Comparison of ENCODE assay signal across 28 mouse cellular contexts in the genomic region with DNA sequence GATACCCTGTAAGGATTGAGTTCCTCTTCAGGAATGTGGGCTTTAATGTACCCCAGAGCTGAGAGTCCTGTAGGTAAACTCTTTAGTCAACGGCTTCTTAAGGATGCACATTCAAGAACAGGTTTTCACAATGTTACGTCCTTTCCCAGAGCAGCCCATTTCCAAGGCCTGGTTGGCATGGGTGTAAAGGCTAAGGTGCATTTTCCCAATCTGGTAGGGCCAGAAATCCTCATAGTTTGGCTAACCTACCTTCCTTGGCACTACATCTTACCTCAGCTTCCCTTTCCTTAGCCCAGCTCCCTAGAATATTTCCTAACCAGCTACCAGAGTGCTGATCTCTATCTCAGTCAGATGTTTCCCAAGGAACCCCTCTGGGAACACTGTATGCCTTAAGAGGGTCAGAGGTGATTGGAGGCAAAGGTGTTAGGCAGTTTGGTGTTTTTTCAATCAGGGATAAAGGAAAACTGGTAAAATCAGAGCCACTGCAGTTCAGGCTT. TPM values are rescaled to one million over a fixed set of nuclear protein-coding genes. Genes with fewer than 3 reads are reported as not detected.
DNase-seq lines count a peak whose midpoint lies in the region; TF ChIP-seq lines count a peak whose summit lies in the region.
"Had no signal": no experiment of that assay in that cellular context is flagged by ENCODE, and none has a peak within 500 bp of the region (broad histone marks: within the 10 kb centered on the region; RNA-seq: fewer than 3 reads in every experiment).

No protein-coding gene starts in this region.

- H3K36me3 ChIP-seq in MEL (ENCODE audit: control insufficient read depth in 1 of 2, insufficient read depth in 2 of 2, low read length in 2 of 2): peaks cover 0 to under 1% of the 10 kb centered on the region in 2 experiments; a peak in 1 of 4 replicates
- H3K36me3 ChIP-seq: embryonic facial prominence, embryonic 12.5 days; forebrain, embryonic 12.5 days; heart, embryonic 15.5 days; hindbrain, embryonic 15.5 days had no signal

- no peak overlapping the region for H3K9ac ChIP-seq in MEL (ENCODE audit: control insufficient read depth, low read depth, low read length, poor library complexity, severe bottlenecking)
- H3K9ac ChIP-seq: embryonic facial prominence, embryonic 12.5 days; embryonic facial prominence, embryonic 15.5 days; forebrain, embryonic 12.5 days; forebrain, embryonic 15.5 days; heart, embryonic 12.5 days; heart, embryonic 15.5 days; hindbrain, embryonic 15.5 days had no signal

- no peaks in the 10 kb centered on the region for H3K27me3 ChIP-seq in MEL (ENCODE audit: control insufficient read depth in 1 of 2, insufficient read depth in 2 of 2, low read length in 2 of 2)
- H3K27me3 ChIP-seq: embryonic facial prominence, embryonic 12.5 days; embryonic facial prominence, embryonic 15.5 days; forebrain, embryonic 12.5 days; forebrain, embryonic 15.5 days; heart, embryonic 12.5 days; heart, embryonic 15.5 days; hindbrain, embryonic 15.5 days had no signal

- no peak for TF ChIP-seq POLR2A in MEL (IDR thresholded peaks at IDR 0.05; ENCODE audit: control insufficient read depth in 1 of 2, insufficient read depth in 1 of 2, low read depth in 1 of 2, low read length in 2 of 2, poor library complexity in 1 of 2)

- no peak overlapping the region for H3K27ac ChIP-seq in MEL (ENCODE audit: control insufficient read depth, low read depth, low read length)
- H3K27ac ChIP-seq: embryonic facial prominence, embryonic 12.5 days; embryonic facial prominence, embryonic 15.5 days; forebrain, embryonic 12.5 days; forebrain, embryonic 15.5 days; gastrocnemius, adult 2 months; heart, embryonic 15.5 days; hindbrain, embryonic 15.5 days had no signal

- H3K4me1 ChIP-seq in MEL (ENCODE audit: control insufficient read depth in 1 of 2, insufficient read depth in 2 of 2, low read length in 2 of 2): no peaks in the 10 kb centered on the region
- H3K4me1 ChIP-seq: embryonic facial prominence, embryonic 12.5 days; embryonic facial prominence, embryonic 15.5 days; forebrain, embryonic 12.5 days; forebrain, embryonic 15.5 days; heart, embryonic 15.5 days; hindbrain, embryonic 15.5 days had no signal

- TF ChIP-seq RAD21 in MEL (IDR thresholded peaks at IDR 0.05; ENCODE audit: low read depth, low read length): no peak

- TF ChIP-seq EP300 in MEL (IDR thresholded peaks at IDR 0.05; ENCODE audit: low read depth in 1 of 2, low read length in 2 of 2): no peak

- no peaks in the 10 kb centered on the region for H3K79me2 ChIP-seq in MEL (ENCODE audit: control insufficient read depth, insufficient read depth, low read length, poor library complexity)

- no peak overlapping the region for H3K4me3 ChIP-seq in MEL (ENCODE audit: control insufficient read depth in 1 of 2, insufficient read depth in 1 of 2, low read depth in 2 of 2, low read length in 2 of 2)
- H3K4me3 ChIP-seq: embryonic facial prominence, embryonic 12.5 days; embryonic facial prominence, embryonic 15.5 days; forebrain, embryonic 12.5 days; forebrain, embryonic 15.5 days; gastrocnemius, adult 2 months; heart, embryonic 12.5 days; heart, embryonic 15.5 days; hindbrain, embryonic 15.5 days had no signal

- H3K9me3 ChIP-seq in MEL (replicated peaks; ENCODE audit: insufficient read depth, low read length): no peaks in the 10 kb centered on the region
- H3K9me3 ChIP-seq: embryonic facial prominence, embryonic 12.5 days; embryonic facial prominence, embryonic 15.5 days; forebrain, embryonic 12.5 days; forebrain, embryonic 15.5 days; heart, embryonic 12.5 days; heart, embryonic 15.5 days; hindbrain, embryonic 15.5 days had no signal

- TF ChIP-seq CTCF in MEL (IDR thresholded peaks at IDR 0.05 in 2 of 3, conservative IDR thresholded peaks at IDR 0.05 in 1 of 3; ENCODE audit: control insufficient read depth in 1 of 3, insufficient read depth in 1 of 3, low read depth in 2 of 3, low read length in 3 of 3, poor library complexity in 1 of 3, severe bottlenecking in 1 of 3): no peak

- peak; percentile 5 for DNase-seq in adrenal gland, postnatal 14 days
- no peak for DNase-seq in adrenal gland, adult (ENCODE audit: inconsistent age in 2 of 2, low spot score in 1 of 2)
- no peak for DNase-seq in MEL (ENCODE audit: low read depth, low spot score)
- peak; percentile 30 for DNase-seq in adipocyte (ENCODE audit: low spot score)
- peak; percentile 95 for DNase-seq in gonadal fat pad, adult 2 months (ENCODE audit: low read depth)
- no peak for DNase-seq in right cerebral cortex, postnatal 14 days
- DNase-seq: adrenal gland, postnatal 25 days; cerebellum, adult 11 months; cerebellum, adult 2 months; cerebellum, adult 9-11 months; cerebellum, postnatal 25 days; gastrocnemius, adult 2 months; gastrocnemius, postnatal 14 days; heart, adult 18-20 months; heart, postnatal 10 days; heart, postnatal 4 days; kidney, adult 2 months had no signal

TF ChIP-seq in MEL, 35 proteins besides CTCF, POLR2A, EP300 and RAD21:
- TF ChIP-seq POLR2AphosphoS2 (IDR thresholded peaks at IDR 0.05; ENCODE audit: low read length) (0 out of 2 replicates have a peak, but pooled peaks have one; percentile 38), E2F4 (IDR thresholded peaks at IDR 0.05; ENCODE audit: borderline replicate concordance, low read depth, low read length) (no peak), MAZ (IDR thresholded peaks at IDR 0.05; ENCODE audit: low read depth, low read length) (no peak)
TF ChIP-seq in MEL: peak in this region for 1.

RNA-seq across cellular contexts. Expression of a gene that starts 25.1 kb away (rescaled TPM):
- 26.5 and 28.8 TPM in 2 replicates for total RNA-seq in adrenal gland, postnatal 14 days (2021)
- 15.9 and 16.4 TPM in 2 replicates for total RNA-seq in MEL (2012; rRNA removed)
- polyA plus RNA-seq in MEL (2012; ENCODE audit: insufficient read depth in 1 of 2, insufficient read length in 2 of 2, low read depth in 1 of 2, low replicate concordance in 2 of 2, missing spikeins in 1 of 2): 10 to 100 TPM; 18.7 to 32.6 TPM
- polyA plus RNA-seq in gonadal fat pad, adult 2 months (2012; rRNA removed): 7.5 and 13.2 TPM in 2 replicates

RNA-seq across cellular contexts. Expression of a gene that starts 48.2 kb away (rescaled TPM):
- total RNA-seq in adrenal gland, postnatal 14 days (2021): not detected in 2 replicates
- total RNA-seq in MEL (2012; rRNA removed): not detected in 2 replicates
- polyA plus RNA-seq in MEL (2012; ENCODE audit: insufficient read depth in 1 of 2, insufficient read length in 2 of 2, low read depth in 1 of 2, low replicate concordance in 2 of 2, missing spikeins in 1 of 2): not detected
- polyA plus RNA-seq in gonadal fat pad, adult 2 months (2012; rRNA removed): 9.4 and 11.1 TPM in 2 replicates
- total RNA-seq: adrenal gland, postnatal 25 days; common myeloid progenitor, adult 5-6 weeks; gastrocnemius, adult 2 months; gastrocnemius, postnatal 14 days; gastrocnemius, postnatal 4 days; heart, adult 18-20 months; heart, postnatal 10 days; heart, postnatal 4 days had no signal
- polyA plus RNA-seq: activated CD4-positive, CD25-positive, alpha-beta regulatory T cell, adult 4 months; C2C12; cerebellum, adult 2 months; embryonic facial prominence, embryonic 15.5 days; hindbrain, embryonic 15.5 days had no signal

Comparison
In these comparisons a context has a peak if more than half of its experiments do, and no peak if none do; other contexts are left out.
1. DNase-seq: peak in adrenal gland, postnatal 14 days (single experiment), adipocyte (single experiment) and gonadal fat pad, adult 2 months (single experiment); none in adrenal gland, adult (0 of 2), MEL (single experiment) and right cerebral cortex, postnatal 14 days (single experiment).